Mouse (Mus musculus): ENCODE data around the gene Cd5.
A peak's percentile ranks its signal among the peaks of the same experiment; 100 is the strongest.

Gene Cd5

DNA sequence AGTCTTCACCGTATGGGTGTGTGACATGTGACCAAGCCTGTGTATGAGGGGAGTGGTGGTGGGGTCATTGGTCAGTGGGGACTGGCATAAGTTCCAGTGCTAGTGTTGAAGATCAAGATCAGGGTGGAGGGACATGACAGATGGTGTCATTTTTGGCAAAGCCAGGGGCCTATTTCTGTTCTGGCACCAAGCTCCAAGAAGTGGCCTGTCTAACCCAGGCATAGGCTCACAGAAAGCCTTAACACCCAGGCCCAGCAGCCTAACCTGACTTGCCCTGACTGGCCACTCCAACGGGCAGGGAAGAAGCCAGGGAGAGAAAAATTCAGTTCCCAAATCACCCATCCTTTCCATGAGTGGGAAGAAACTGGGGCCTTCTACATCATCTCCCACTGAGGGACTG, 18.7 kb upstream of the Cd5 start:
- DNase-seq = no peak

DNA sequence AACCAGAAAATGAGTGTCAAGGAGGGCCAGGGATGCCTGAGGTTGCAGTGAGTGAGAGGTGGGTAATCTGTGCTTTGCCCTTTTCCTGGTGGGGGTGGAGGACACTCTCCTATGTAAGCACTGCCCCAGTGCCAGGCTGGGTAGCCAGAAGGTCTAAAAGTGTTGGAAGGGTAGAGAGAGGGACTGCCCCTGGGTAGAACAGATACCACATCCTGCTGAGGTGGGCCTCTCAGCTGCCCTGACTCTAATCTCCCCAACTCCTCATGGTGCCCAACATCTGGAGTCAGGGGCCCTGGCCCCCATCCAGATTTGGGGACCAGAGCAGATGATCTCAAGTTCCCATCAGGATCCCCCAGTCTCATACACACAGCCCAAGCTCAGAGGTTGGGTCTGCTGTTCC, 18.3 kb upstream of the Cd5 start:
- DNase-seq = no peak

DNA sequence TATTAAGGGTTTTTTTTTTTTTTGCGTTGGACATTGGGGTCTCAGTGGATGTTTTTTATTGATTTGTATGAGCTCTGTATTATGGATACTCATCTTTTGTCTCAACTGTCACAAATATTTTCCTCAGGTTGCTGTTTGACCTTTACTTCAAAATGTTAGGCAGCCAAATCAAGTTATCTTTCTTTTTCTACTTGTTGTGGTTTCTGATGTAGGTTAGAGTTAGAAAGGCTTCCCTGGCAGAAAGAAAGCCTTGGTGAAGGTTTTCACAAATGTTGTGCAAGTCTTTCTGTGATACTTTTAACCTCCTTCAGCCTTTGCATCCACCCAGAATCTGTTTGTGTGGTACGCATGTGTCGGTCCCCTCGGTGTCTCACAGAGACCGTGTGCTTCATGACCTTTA, 13.8 kb upstream of the Cd5 start:
- no peak for DNase-seq

DNA sequence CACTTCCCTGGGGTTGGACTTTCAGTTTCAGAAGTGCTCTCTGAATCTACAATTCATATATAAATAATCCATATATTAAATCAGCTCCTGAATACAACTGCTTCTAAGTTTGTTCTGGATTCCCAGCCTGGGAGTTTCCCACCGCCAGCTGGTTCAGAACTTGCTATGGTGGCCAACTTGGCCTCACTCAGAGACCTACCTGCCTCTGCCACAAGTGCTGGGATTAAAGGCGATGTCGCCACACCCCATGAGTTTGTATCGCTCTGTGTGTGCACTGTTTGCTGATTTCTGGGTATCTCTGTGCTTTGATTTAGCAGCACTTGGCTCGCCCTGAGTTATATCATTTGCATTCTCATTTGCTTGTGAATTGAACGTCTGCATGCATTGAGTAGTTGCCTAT, 13.3 kb upstream of the Cd5 start:
- no peak for DNase-seq

DNA sequence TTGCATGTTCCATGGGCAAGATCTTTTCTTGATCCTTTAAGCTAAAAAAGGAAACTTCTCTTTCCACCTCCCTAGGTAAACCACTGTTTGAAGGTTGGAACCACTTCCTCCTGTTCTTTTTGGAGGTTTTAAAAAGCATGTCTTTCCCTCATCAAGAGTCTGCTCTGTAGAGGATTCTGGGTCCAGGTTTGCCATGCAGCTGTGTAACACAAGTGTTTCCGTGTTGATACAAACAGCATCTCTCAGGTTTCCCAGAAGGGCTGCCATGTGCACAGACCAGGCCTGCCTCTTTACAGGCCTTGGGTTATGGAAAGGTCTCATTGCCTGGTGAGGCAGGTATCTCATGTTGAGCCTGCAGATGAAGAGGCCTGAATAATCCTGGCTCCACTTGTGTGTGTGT, 12.8 kb upstream of the Cd5 start:
- no peak for DNase-seq

DNA sequence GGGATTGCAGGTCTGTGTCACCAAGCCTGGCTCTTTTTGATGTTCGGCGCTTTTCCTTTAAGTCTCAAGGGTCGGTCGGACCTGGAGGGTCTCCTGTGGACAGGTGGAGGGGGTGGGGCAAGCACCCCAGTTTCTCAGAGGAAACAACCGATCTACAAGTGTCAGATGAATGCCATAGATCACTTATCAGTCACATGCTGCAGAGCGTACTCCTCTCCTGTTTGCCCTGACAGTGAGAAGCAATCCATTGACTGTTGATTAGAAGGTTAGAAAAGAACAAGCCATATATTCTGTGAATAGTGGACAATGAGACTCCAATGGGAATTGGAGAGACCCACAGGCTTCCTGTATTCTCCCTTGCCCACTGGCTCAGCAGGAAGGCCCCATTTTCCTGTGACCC, 11.4 kb upstream of the Cd5 start:
- no peak for DNase-seq

DNA sequence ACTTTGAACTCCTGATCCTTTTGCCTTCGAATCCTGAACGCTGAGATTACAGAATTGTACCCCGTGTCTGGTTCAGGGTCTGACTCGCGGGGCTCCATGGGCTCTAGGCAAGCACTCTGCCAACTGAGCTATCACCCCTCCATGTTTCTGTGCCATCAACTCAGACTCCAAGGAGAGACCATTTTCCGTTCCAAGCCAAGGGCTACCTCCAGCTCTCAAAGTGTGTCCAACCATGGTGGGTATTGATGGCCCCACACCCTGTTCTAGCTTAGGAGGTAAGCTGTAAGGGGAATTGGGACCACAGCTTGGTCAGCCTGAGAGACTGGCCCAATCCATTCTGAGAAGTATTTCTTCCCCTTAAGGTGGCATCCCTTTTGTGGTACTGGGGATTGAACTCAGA, 10.5 kb upstream of the Cd5 start:
- DNase-seq = no peak

DNA sequence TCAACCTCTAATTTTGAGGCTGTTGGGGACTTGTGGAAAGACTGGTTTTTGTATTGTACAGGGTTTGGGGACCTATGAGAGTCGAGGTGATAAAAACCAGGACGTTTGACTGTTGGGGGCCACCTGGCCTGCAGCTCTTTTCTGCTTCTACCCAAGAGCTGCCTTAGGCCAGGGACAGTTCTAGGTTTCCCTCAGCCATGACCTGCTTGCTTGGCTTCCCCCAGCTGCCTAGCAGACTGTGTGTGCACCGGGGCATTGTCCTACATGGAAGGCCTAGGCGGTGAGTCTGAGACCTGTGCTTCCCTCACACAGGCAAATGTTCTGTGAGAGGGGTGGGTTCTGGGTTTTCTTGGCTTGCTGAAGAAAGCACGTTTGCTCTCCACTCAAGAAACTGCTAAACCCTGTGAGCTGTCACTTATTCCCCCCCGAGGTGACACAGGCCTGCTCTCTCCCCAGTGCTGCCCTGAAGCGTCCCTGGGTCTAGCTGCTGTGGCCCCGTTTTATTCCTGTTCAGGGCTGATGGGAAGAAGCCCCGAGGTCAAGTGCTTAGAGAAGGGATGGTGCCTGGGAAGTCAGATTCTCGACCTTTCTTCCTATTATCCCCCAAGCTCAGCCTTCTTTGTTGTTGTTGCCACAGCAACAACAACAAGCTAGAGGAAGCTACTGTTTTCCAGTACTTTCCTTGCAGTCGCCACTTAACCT, 9.8 kb upstream of the Cd5 start:
- no peak for DNase-seq

DNA sequence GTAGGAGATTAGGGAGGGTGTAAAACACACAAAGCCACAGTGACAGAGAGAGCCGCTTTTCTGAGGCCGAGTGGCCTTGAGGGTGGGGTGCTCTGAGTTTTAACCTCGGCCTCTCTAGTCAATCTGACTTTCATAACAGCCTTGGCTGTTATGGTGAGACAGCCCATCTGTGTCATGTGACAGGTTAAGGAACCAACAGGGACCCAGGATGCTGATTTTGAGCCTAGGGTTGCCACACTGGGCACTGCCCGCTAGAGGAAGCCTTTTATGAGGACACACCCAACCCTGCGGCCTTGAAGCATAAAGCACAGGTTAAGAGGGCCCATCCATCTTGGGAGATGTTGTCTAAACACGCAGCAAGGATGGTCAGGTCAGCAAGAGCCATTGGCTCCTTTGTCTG, 8.9 kb upstream of the Cd5 start:
- no peak for DNase-seq

DNA sequence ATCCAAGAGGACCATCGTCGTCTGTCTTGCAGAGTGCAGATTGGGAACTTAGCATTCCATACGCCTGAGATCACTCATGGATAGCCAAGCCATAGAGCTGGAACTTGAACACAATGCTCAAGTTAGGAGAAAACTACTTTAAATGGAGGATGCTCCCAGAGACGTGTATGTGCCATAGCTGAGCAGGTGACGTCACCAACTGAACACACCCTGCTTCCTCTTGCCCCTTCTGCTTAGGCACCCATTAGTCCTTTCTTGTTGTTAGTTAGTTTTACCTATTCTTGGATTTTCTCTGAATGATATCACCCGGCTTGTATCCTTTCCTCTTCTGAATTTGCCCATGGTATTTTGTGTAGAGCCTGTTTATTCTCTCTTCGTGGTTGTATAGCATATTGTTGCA, 8.4 kb upstream of the Cd5 start:
- DNase-seq = no peak

DNA sequence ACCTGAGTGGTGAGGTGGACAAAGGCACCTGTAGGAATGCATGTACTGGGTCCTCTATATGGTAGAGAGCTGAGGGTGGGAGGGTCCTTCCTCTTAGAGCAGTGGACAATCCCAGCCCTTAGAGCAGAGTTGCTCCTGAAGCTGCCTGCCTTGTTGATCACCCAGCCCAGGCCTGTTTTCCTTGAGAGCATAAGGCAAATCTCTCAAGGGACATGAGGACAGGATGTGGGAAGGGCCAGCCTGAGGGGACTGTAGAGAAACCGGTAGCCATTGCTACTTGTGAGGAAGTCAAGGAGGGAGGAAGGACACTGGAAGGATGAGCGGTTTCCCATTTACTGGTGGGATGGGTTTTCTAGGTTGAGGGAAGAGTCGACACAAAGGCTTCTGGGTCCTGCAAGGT, 3.8 kb upstream of the Cd5 start:
- no peak for DNase-seq

DNA sequence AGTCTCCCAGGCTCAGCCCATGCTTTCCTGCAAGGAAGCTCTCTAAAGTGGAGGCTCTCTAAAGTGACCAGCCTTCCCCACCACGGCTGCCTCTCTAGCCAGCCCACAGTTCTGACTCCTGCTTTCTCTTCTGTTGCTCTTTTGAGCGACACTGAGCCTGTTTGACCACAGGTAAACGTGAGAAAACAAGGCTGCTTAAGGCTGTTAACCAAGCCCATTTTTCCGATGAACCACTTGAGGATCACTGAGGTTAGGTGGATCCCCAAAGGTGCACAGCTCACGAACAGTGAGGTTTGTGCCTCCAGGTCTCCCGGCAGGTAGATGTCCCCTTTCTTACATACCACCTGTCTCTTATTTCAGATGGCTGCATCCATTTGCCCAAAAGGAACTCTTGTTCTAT, 3.3 kb upstream of the Cd5 start:
- DNase-seq = no peak

DNA sequence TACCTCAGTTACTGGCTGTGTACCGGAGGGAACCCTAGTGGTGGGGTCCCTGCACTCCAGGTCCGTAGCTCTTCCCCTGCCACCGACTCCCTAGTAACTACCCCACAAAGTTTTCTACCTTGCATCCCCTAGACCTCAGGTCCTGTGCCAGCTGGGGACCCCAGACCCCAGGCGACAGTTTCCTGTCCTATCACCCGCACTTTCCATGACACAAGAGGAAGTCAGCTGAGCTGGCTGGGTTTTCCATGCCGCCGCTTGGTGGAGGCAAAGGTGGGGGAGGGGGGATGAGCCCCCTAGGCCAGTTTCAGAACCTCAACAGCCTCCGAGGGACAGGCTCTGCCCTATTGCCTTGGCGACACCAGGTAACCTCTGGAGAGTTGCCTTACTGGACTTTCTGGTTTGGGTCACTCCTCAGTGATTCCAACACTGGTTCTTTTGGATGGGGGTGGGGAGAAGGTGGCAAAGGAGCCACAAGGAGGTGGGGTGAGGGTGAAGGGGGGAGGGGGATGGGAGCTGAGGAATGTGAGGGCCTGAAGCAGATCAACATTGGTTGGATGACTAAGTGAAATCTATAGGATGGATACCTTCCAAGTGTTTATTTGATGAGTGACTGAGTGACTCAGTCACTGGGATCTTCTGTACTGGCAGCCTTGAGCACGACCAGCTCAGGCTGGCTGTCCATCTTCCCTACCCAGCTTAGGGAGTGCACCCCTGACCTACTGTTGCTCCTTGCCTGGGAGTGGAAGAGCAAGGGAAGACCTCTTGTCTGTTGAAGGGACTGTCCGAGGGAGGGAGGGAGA, 2.0 kb upstream of the Cd5 start:
- DNase-seq = peak in 1 of 2 experiments; percentile 40

DNA sequence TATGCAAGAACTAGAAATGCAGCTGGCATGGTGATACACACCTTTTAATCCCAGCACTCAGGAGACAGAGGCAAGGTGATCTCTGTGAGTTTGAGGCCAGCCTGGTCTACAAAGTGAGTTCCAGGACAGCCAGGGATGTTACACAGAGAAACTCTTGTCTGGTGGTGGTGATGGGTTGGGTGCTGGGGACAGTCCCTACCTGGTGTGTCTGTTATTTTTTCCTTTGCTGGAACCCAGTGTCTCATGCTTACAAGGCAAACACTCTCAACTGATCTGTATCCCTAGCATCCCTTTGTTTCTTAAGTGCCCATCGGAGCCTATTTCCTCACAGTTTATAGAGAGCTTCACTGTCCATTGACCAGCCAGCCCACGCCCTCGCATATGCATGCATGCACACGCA, 1.1 kb upstream of the Cd5 start:
- DNase-seq = no peak

DNA sequence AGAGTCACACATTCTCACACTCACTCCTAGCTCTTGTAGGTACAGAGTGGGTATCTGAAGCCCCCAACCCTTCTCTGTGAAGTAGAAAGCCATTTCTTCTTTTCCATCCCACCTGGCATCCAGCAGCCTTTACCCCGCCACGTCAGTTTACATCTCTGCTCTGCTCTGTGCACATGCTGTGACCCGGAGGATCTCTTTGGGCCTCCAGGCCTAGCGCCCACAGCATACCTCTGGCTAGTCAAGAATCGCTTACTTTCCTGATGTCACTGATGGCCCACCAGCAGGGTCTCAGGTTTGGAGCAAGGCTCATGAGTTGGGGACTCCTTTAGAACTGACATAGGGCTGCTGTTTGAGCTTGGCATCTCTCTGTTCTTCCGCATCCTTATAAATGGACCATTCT, 764 bp downstream of the Cd5 start:
- no peak for DNase-seq

DNA sequence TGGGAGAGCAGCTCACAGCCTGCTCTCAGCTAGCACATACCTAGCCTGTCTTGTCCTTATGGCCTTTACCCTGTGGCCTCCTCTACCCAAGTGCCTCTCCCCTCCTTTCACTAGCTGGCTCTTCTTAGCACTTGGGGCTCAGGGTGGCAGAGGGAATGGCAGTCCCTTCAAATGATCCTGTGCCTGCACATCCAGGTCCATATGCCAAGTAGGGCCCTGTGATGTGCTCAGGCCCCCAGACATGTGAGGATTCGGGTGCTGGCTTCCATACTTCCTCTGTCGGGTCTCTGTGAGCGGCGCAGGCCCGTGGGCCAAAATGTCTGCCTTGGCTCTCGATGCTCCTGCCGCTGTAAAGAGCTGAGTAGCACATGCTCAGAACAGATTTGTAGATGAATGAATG, 2.9 kb downstream of the Cd5 start:
- DNase-seq = no peak

DNA sequence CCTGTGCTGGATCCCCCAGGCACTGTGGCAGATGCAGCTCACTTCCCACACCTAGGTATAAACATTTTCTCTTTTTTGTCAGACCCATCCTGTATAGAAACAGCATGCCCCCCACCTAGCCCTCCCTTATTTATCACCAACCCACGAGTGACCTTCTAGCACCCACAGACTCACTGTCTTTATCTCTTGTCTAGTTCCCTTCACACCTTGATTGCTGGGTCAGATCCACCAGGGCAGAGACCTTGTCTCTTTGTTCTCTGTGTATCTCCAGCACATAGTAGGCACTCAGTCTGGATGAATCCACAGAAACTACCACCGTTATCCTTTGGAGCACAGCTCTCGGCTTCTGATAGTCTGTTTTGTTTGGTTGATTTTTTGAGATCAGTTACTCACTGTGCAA, 3.7 kb downstream of the Cd5 start:
- no peak for DNase-seq

DNA sequence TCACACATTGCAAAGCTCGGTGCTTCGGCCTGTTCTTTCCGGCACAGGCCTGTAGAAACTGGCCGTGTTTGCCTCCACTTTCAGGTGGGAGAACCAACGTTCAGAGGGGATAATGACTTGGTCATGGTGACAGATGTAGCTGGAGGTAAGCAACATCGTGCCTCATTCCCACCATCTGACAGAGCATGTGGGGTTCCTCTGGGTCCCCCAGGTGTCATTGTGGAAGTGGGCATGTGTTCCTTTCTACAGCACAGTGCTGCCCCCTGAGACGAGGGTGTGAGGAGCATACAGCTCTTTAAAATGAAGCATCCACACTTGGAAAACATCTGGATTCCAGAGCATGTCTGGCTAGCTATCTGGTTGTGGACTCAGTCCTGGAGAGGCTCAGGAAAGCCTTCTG, 4.2 kb downstream of the Cd5 start:
- no peak for DNase-seq

DNA sequence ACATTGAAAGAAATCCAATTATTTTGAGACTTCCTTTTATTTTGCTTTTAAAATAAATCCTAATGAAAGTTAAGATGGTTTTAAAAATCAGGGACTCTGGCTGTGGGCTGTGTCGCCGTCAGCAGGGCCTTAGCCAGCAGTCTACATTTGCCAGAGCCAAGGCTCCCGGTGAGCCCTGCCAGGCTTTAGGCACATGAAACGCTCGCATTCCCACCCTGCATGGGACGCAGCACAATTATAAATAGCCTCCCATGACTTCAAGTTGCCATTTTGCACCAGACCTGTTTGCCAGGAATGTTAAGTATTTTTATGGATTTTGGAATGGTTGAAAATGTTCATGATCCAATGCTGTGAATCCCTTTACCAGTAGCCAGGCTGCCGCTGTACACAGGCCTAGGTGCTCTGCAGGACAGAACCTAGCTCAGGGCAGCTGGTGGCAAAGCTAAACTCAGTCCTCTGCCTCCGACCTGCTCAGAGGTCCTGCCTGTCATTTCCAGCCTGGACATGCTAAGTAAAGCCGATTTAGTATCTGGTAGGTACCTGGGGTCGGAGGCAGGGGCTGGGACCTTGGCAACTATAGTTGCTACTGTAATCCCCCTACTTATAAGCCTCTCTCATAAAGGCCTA, 5.2 kb downstream of the Cd5 start:
- DNase-seq = no peak

DNA sequence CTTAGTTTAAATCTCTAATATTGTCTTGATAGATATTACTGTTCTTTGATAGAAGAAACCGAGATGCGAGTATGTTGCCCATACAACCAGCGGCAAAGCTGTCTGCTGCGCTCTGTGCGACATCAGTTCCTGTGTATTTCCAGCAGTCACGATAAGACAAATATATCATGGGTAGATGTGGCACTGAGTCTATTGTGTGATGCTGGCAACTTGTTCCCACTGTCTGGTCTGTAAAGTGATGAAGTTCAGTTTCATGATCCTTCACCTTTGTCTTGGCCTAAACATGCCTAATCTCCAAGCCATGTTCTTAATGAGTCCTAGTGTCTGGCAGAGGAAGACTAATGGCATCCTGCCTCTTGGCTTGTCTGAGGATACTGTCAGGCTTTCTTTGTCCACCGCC, 6.1 kb downstream of the Cd5 start:
- DNase-seq = no peak

DNA sequence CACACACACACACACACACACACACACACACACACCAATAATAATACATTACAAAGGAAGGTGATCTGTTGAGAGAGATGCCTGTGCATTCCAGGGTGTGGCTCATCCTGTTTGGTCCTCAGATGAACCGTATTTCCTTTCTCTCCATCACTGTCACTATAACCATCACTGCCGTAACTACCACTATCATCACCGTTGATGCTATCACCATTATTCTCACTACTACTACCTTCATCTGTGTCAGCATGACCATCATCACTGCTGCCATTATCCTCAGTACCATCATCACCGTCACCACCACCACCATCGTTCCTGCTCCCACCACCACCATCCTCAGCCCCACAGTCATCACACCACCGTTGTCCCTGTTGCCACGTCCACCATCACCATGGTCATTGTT, 6.8 kb downstream of the Cd5 start:
- no peak for DNase-seq

DNA sequence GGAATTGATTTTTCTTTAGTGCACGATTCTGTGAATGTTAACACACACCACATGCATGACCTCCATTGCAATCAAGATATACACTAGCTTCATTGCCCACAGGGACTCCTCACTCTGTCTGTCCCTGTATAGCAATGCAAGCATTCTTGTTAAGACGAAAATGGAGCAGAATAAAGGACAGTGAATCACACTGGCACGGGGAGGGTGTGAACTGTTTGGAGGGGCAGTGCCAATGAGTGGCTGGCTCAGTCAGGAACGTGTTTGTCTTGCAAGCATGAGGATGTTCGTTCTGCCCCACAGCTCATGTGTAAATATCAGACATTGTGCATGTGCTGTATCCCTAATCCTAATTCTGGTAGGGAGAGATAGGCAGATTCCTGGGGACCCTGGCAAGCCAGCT, 8.3 kb downstream of the Cd5 start:
- no peak for DNase-seq

DNA sequence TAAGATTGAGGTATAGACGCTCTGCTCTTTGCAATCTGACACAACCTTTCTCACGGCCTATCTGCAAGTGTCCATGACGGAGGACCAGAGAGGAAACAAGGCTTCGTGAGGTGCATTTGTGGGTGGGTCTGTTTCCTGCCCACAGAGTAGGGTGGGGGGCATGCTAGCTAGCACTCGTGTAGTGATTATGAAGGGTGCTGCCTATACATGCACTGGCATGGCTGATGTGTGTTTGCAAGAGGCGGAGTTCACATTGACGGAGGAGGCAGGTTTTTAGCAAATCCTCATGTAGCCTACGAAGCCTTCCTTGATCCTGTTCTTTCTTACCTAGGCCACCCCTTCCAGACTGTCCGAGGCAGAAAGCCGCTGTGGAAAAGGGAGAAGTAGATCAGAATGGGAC, 8.9 kb downstream of the Cd5 start:
- no peak for DNase-seq

DNA sequence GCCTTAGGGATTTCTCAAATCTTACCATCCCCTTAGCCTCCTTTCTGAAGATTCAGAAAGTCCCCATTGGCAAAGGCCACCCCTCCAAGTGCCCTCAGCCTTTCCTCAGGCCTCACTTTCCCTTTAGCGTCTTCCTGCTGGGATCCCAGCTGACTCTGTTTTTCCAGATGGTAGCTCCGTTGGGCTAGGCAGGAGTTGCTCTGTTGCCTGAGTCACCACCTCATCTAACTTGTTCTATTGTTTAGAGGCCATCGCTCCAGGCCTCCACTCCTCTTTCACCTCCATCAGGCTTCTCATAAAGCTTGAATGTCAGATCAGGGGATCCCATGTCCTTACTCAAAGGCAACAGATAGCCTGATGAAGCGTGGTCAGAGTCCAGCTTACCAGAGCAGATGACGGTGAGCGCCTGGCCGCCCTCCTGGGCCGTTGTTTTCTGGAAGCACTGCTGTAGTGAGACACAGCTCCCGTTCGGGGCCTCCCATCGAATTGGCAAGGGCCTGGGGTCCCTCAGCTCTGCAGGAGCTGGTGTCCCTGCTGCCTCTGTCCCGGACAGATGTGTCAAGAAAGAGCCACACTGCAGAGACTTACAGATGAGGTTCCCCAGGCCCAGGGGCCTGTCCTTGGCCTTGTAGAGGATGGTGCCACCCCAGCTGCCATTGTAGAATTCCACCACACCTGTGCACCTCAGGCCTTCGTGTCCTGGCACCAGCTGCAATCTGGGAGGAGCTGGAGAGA, 14.0 kb downstream of the Cd5 start:
- DNase-seq = no peak
